Mouse (Mus musculus) C2C12 (cell line): ENCODE measurements around the gene Tmem119. TPM values are rescaled to one million over a fixed set of nuclear protein-coding genes. Genes with fewer than 3 reads are reported as not detected.
A peak's percentile ranks its signal among the peaks of the same experiment; 100 is the strongest.

ENCODE experiments used
- H3K27me3 ChIP-seq: one replicate; pipeline ENCODE4 v1.6.1; 2011; ENCODE audit not compliant: control insufficient read depth, insufficient read depth, insufficient read length
- H3K36me3 ChIP-seq: one replicate; pipeline ENCODE4 v1.6.1; 2011; ENCODE audit not compliant: control insufficient read depth, insufficient read depth
- H3K4me3 ChIP-seq: one replicate; pipeline ENCODE4 v1.5.1; 2011; ENCODE audit warnings: mild to moderate bottlenecking, control low read depth; ENCODE audit not compliant: poor library complexity, insufficient read depth, severe bottlenecking
- H3K79me2 ChIP-seq: one replicate; pipeline ENCODE4 v1.6.1; 2011; ENCODE audit not compliant: control insufficient read depth, insufficient read depth
- H3K79me3 ChIP-seq: one replicate; pipeline ENCODE4 v1.6.1; 2011; ENCODE audit warnings: low read depth, control low read depth
- H3ac ChIP-seq: one replicate; pipeline ENCODE3; 2011; ENCODE audit warnings: low read depth; ENCODE audit not compliant: control insufficient read depth, insufficient read length
- CEBPB ChIP-seq: IDR thresholded peaks from one replicate; pipeline ENCODE4 v1.6.1; 2011; ENCODE audit warnings: low read depth, mild to moderate bottlenecking, control low read depth, moderate library complexity
- CTCF ChIP-seq: IDR thresholded peaks from one replicate; pipeline ENCODE4 v1.5.1; 2011; ENCODE audit not compliant: control insufficient read depth, insufficient read depth, insufficient read length
- FOSL1 ChIP-seq: IDR thresholded peaks from one replicate; pipeline ENCODE4 v1.8.0; 2011; ENCODE audit warnings: mild to moderate bottlenecking, low read length; ENCODE audit not compliant: poor library complexity, insufficient read depth, severe bottlenecking
- MAX ChIP-seq: IDR thresholded peaks from one replicate; pipeline ENCODE4 v1.6.1; 2011; ENCODE audit warnings: mild to moderate bottlenecking, control low read depth
- MYOD1 ChIP-seq: IDR thresholded peaks from one replicate; pipeline ENCODE4 v1.6.1; 2011; ENCODE audit warnings: low read depth; ENCODE audit not compliant: control insufficient read depth, insufficient read length
- MYOG ChIP-seq: IDR thresholded peaks from one replicate; pipeline ENCODE4 v1.6.1; 2011; ENCODE audit not compliant: control insufficient read depth, insufficient read length; ENCODE audit errors: extremely low read depth
- USF1 ChIP-seq: IDR thresholded peaks from one replicate; pipeline ENCODE4 v1.6.1; 2011; ENCODE audit warnings: low read depth, mild to moderate bottlenecking, control low read depth, moderate library complexity
- polyA plus RNA-seq: library from polyadenylated mRNA; unstranded; fragments of >200 nt; fragmentation: generic; extraction: Trizol; gene quantifications from one replicate; pipeline ENCODE4 v1.2.1, GENCODE M21; 2012; ENCODE audit warnings: missing spikeins

The Tmem119 gene
- polyA plus RNA-seq, 1 experiment = 127 TPM

DNA sequence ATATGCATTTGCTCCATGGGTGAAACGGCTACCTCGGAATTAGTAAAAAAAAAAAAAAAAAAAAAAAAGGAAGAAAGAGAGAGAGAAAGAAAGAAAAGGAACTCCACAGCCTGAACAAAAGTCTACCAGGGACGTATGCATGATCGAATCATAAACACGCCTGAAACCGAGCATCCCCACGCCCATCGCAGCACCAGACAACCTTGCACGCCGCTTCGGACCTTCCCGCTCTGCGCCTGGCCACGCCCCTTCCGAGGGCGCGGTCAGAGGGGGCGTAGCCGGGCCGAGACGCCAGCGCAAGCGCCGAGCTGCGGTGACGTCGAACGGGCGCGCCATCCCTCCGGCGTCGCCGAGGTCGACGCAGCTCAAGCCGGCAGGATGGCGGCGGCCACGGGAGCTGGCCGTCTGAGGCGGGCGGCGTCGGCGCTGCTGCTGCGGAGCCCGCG is 27.8 kb downstream of the Tmem119 start, which contains the start of the genes Sart3 and Iscu:
Gene Sart3, minus strand, starts transcription at position 61 of the 446 bp plus-strand sequence.
Gene Iscu, plus strand, starts transcription at position 299 of the 446 bp plus-strand sequence.
- Histone ChIP-seq H3K79me3 (peaks cover 38% of the 10 kb centered on the region), H3K27me3 (no peaks in the 10 kb centered on the region), H3K4me3 (peak within 1 kb of the TSS; percentile 96), H3ac (peak within 1 kb of the TSS; percentile 98), H3K36me3 (peaks cover 39% of the 10 kb centered on the region), H3K79me2 (peaks cover 51% of the 10 kb centered on the region)
- TF ChIP-seq MAX (peak; percentile 99), USF1 (no peak), FOSL1 (no peak), CTCF (no peak)

DNA sequence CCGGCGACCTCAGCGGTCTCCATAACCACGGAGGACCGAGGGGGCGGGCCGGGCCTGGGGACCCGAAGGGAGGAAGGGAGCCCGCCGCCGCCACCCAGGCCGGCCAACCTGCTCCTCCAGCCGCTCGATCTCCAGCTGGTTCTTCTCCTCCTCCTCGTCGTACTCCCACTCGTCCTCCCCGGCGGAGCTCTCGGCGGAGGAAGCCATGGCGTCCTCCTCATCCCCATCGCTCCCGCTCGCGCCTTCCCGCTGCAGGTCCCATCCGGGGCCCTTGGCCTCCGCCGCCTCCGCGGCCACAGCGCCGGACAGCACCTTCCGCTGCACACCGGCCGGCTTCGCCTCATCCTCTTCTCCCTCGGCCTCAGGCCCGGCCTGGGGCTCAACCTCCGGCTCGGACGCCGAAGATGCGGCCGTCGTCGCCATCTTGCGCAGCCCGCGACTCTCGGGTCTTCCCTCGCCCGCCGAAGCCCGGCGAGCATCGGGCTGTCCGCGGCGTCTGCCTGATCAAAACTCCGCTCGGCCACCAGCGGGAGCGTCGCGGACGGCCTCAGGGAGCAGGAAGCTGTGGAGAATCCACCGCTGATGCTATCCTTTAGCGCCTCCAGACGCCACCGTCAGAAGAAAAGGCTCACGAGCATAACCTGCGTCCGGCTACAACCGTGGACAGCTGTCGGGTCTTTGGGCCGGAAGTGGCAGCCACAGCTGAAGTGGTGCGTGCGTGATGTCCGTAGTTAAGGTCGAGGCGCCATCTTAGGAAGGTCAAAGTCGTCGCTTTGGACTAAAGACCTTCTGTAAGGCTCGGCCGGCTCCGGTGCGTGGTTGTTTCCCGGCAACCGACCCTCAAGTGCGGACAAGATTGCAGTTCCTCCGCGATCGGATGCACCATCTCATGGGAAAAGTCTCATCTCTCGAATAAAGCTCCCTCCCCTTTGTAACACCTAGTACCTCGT is 28.8 kb downstream of the Tmem119 start:
- Histone ChIP-seq H3K27me3 (no peaks in the 10 kb centered on the region), H3K36me3 (peaks cover 37% of the 10 kb centered on the region), H3K79me2 (peaks cover 61% of the 10 kb centered on the region), H3ac (peak overlapping the region; percentile 98), H3K4me3 (peak overlapping the region; percentile 96), H3K79me3 (peaks cover 48% of the 10 kb centered on the region)
- no peak for TF ChIP-seq MYOG
- TF ChIP-seq MAX = peak; percentile 100
- peak; percentile 46 for TF ChIP-seq MYOD1

DNA sequence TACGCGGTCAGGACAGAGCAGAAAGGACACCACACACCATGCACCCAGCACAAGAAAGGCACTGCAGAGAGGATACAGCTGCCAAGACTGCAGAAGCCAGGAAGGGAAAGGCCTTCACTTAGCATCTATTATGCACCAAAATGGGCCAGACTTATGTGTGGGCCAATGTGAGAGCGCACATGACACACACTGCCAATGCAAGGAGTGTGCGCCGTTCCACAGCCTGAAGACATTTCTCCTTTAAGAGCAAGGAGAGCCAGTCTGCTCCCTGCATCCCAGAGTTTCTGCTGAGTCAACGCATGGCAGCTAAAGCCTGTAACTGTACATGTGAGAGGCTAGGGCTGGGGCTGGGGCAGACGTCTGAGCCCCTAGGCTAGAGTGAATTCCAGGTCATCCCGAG is 31.5 kb downstream of the Tmem119 start:
- Histone ChIP-seq H3K36me3 (peaks cover 23% of the 10 kb centered on the region), H3ac (no peak overlapping the region), H3K4me3 (no peak overlapping the region), H3K79me3 (peaks cover 73% of the 10 kb centered on the region), H3K79me2 (peaks cover 88% of the 10 kb centered on the region), H3K27me3 (no peaks in the 10 kb centered on the region)
- no peak for TF ChIP-seq CEBPB
- no peak for TF ChIP-seq MYOD1
- TF ChIP-seq USF1 = no peak
- TF ChIP-seq FOSL1 = no peak
- no peak for TF ChIP-seq MAX
- TF ChIP-seq MYOG = no peak
- TF ChIP-seq CTCF = no peak

DNA sequence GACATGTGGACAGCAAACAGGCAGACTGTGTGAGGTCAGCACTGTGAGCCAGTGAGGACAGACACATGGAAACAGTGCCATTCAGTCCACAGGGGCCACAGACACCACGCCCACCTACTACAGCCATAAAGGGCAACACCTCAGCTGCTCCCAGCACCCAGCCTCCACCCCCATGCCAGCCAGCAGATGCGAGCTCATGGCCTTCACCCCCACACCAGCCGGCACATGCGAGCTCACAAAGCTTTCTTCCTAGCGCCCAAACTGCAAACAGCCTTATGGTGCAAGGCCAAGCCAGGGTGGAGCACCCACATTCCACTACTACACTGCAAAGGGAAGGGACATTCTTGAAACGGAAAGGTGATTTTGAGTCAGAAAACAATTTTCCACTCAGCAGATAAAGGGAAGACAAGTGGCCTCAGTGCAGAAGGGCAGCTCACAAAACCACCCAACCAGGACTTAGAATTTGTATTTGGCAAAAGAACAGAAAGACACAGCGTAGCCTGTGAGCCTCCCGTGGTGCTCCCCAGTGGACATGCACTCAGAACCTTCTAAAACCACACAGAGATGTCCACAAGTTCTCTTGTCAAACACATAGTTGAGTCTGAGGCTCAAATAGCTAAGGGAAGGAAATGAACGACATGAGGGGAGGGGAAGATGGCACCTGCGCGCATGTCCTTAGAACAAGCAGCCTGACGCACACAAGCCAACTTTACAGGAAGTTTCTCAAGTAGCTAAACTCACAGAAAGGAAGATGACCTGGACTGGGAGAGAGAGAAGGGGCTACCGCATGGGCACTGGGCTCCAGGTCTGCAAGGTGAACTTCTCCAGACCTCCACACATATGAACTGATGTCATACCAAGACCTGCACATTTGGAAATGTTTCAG is 34.4 kb downstream of the Tmem119 start:
- peaks cover 50% of the 10 kb centered on the region for H3K36me3 ChIP-seq
- H3ac ChIP-seq = no peak overlapping the region
- no peak overlapping the region for H3K4me3 ChIP-seq
- peaks cover 81% of the 10 kb centered on the region for H3K79me3 ChIP-seq
- TF ChIP-seq CTCF = no peak
- TF ChIP-seq MYOG = no peak
- TF ChIP-seq FOSL1 = no peak
- TF ChIP-seq MAX = no peak
- no peak for TF ChIP-seq USF1
- no peak for TF ChIP-seq MYOD1
- no peak for TF ChIP-seq CEBPB
- H3K79me2 ChIP-seq = peaks cover 89% of the 10 kb centered on the region
- H3K27me3 ChIP-seq = no peaks in the 10 kb centered on the region

DNA sequence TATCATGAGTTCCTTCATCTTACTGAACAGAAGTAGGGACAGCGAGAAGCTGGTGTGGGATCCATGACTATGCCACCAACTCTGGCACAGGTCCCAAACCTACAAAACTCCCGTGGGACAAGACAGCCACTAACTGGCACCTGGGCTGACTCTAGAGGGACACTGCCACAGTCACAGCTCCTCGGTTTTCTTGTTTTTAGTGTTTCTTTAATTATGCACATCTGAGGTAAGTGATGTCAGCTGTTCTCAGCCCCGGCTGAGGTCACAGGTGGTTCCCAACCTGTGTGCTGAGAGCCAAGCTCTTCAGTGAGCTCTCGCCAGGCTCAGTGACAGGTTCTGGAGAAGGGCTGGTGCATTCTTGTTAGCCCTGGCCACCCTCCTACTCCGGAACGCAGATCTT is 35.9 kb downstream of the Tmem119 start:
- TF ChIP-seq MYOG = no peak
- no peak for TF ChIP-seq MYOD1
- no peak for TF ChIP-seq CTCF
- no peak for TF ChIP-seq MAX
- no peak for TF ChIP-seq CEBPB
- no peak for TF ChIP-seq USF1
- no peak for TF ChIP-seq FOSL1
- H3K79me3 ChIP-seq = peaks cover 70% of the 10 kb centered on the region
- peaks cover 60% of the 10 kb centered on the region for H3K36me3 ChIP-seq
- no peaks in the 10 kb centered on the region for H3K27me3 ChIP-seq
- no peak overlapping the region for H3ac ChIP-seq
- peaks cover 85% of the 10 kb centered on the region for H3K79me2 ChIP-seq
- H3K4me3 ChIP-seq = no peak overlapping the region
